Mouse (Mus musculus): ENCODE results near the gene Prrx2. TPM values are rescaled to one million over a fixed set of nuclear protein-coding genes. Genes with fewer than 3 reads are reported as not detected.
A peak's percentile ranks its signal among the peaks of the same experiment; 100 is the strongest.

The Prrx2 gene
- total RNA-seq, 2 experiments from 2014 or later: 0.92 to 2.1 TPM

GRCm38 (mm10) chr2:30823385-30824153 lies 11.2 kb upstream of the Prrx2 start:
- no peak for DNase-seq

GRCm38 (mm10) chr2:30826825-30827748 lies 7.7 kb upstream of the Prrx2 start:
- peak; percentile 35 to 38 for DNase-seq

GRCm38 (mm10) chr2:30827749-30828475 lies 6.9 kb upstream of the Prrx2 start:
- peak; percentile 93 to 96 for DNase-seq

- no peak for DNase-seq
Measured at GRCm38 (mm10) chr2:30829315-30829714, 5.5 kb upstream of the Prrx2 start.

GRCm38 (mm10) chr2:30830283-30830795 lies 4.4 kb upstream of the Prrx2 start, which contains the start of gene Asb6:
Gene Asb6, minus strand, starts transcription at chr2:30830333.
- no peak for DNase-seq

- no peak for DNase-seq
Measured at GRCm38 (mm10) chr2:30833644-30834043, 1.1 kb upstream of the Prrx2 start.

- DNase-seq: no peak
Measured at GRCm38 (mm10) chr2:30836238-30836990, 1.6 kb downstream of the Prrx2 start.

- no peak for DNase-seq
Measured at GRCm38 (mm10) chr2:30842615-30843014, 7.8 kb downstream of the Prrx2 start.

GRCm38 (mm10) chr2:30845152-30846070 lies 10.6 kb downstream of the Prrx2 start:
- DNase-seq: no peak

- DNase-seq: no peak
Measured at GRCm38 (mm10) chr2:30846236-30846635, 11.5 kb downstream of the Prrx2 start.

- no peak for DNase-seq
Measured at GRCm38 (mm10) chr2:30846723-30847122, 12.0 kb downstream of the Prrx2 start.

- DNase-seq: no peak
Measured at GRCm38 (mm10) chr2:30848184-30848583, 13.4 kb downstream of the Prrx2 start.

GRCm38 (mm10) chr2:30850581-30850980 lies 15.8 kb downstream of the Prrx2 start:
- no peak for DNase-seq

- DNase-seq: no peak
Measured at GRCm38 (mm10) chr2:30852771-30853313, 18.1 kb downstream of the Prrx2 start.

- no peak for DNase-seq
Measured at GRCm38 (mm10) chr2:30857076-30857475, 22.3 kb downstream of the Prrx2 start.

- DNase-seq: no peak
Measured at GRCm38 (mm10) chr2:30859782-30860181, 25.0 kb downstream of the Prrx2 start.

GRCm38 (mm10) chr2:30862081-30862480 lies 27.3 kb downstream of the Prrx2 start:
- DNase-seq: no peak

- DNase-seq: no peak
Measured at GRCm38 (mm10) chr2:30863574-30863973, 28.8 kb downstream of the Prrx2 start.

GRCm38 (mm10) chr2:30864968-30865381 lies 30.2 kb downstream of the Prrx2 start:
- no peak for DNase-seq

GRCm38 (mm10) chr2:30865426-30865825 lies 30.7 kb downstream of the Prrx2 start:
- DNase-seq: no peak

Measured in layer of hippocampus, postnatal 36 days (tissue).